Comparison of ENCODE assay signal across 26 mouse cellular contexts in the genomic region with DNA sequence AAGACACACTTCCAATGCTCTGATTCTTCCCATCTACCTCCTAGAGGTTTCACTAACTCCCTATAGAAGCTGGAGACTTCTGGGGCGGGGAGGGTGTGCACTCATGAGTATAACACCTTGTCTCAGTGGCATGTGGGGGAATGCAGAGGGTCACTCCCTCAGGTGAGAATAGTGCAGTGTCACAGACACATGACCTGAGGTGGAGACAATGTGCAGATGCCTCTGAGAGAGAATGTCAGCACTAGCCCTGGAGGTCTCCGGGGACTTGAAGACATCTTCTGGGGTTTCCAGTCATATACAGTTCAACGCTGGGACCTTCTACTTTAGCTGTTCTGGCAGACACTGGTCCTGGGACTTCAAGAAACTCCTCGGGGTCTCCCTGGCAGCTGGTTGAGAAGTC.
"Had no signal": no experiment of that assay in that cellular context is flagged by ENCODE, and none has a peak within 500 bp of the region (broad histone marks: within the 10 kb centered on the region; RNA-seq: fewer than 3 reads in every experiment).

No protein-coding gene starts in this region.

- H3K9me3 ChIP-seq: embryonic facial prominence, embryonic 10.5 days; embryonic facial prominence, embryonic 12.5 days; embryonic facial prominence, embryonic 13.5 days; embryonic facial prominence, embryonic 15.5 days; forebrain, embryonic 10.5 days; forebrain, embryonic 12.5 days; forebrain, embryonic 13.5 days; forebrain, embryonic 15.5 days had no signal

- H3K4me3 ChIP-seq: embryonic facial prominence, embryonic 10.5 days; embryonic facial prominence, embryonic 12.5 days; embryonic facial prominence, embryonic 13.5 days; embryonic facial prominence, embryonic 15.5 days; erythroblast, embryonic 14.5 days; forebrain, embryonic 10.5 days; forebrain, embryonic 12.5 days; forebrain, embryonic 13.5 days; forebrain, embryonic 15.5 days; gastrocnemius, adult 2 months; heart, adult 2 months had no signal

- ATAC-seq: forebrain, embryonic 13.5 days; forebrain, embryonic 14.5 days; forebrain, embryonic 15.5 days; forebrain, embryonic 16.5 days; forebrain, postnatal 0 days had no signal

- H3K27me3 ChIP-seq: embryonic facial prominence, embryonic 12.5 days; embryonic facial prominence, embryonic 13.5 days; embryonic facial prominence, embryonic 15.5 days; forebrain, embryonic 12.5 days; forebrain, embryonic 15.5 days had no signal

- H3K9ac ChIP-seq: embryonic facial prominence, embryonic 12.5 days; embryonic facial prominence, embryonic 13.5 days; embryonic facial prominence, embryonic 15.5 days; forebrain, embryonic 12.5 days; forebrain, embryonic 13.5 days; forebrain, embryonic 15.5 days; forebrain, postnatal 0 days had no signal

- H3K27ac ChIP-seq: embryonic facial prominence, embryonic 10.5 days; embryonic facial prominence, embryonic 12.5 days; embryonic facial prominence, embryonic 13.5 days; embryonic facial prominence, embryonic 15.5 days; forebrain, embryonic 10.5 days; forebrain, embryonic 12.5 days; forebrain, embryonic 13.5 days; forebrain, embryonic 15.5 days; gastrocnemius, adult 2 months; heart, adult 2 months had no signal

- DNase-seq: cerebellum, adult 8-10 months; cerebellum, adult 9-10 months; cerebellum, adult 9-11 months; cerebellum, postnatal 14 days; cerebellum, postnatal 25 days; cerebellum, postnatal 36 days; embryo, embryonic 11 days; forebrain, postnatal 0 days; gastrocnemius, adult 2 months; gastrocnemius, postnatal 10 days; gastrocnemius, postnatal 14 days; gastrocnemius, postnatal 25 days; gastrocnemius, postnatal 36 days; heart, adult 18-20 months; heart, adult 2 months had no signal

- H3K4me2 ChIP-seq: embryonic facial prominence, embryonic 12.5 days; embryonic facial prominence, embryonic 13.5 days; embryonic facial prominence, embryonic 15.5 days; forebrain, embryonic 12.5 days; forebrain, embryonic 13.5 days; forebrain, embryonic 15.5 days had no signal

- H3K36me3 ChIP-seq: embryonic facial prominence, embryonic 10.5 days; embryonic facial prominence, embryonic 12.5 days; embryonic facial prominence, embryonic 13.5 days; embryonic facial prominence, embryonic 15.5 days; forebrain, embryonic 10.5 days; forebrain, embryonic 12.5 days; forebrain, embryonic 15.5 days had no signal
